Mouse (Mus musculus): ENCODE measurements at regions not wholly inside any gene's neighbourhood (a gene's known extent, or its start where the extent isn't known, plus 50 kb on each side); places are given as distances from the start of the nearest gene placed in this dataset.

- H3K4me2 ChIP-seq (ENCODE audit: low read depth, severe bottlenecking) = no peak overlapping the region
- no peaks in the 10 kb centered on the region for H3K4me1 ChIP-seq (ENCODE audit: control insufficient read depth, insufficient read depth, low read length)
- DNase-seq (ENCODE audit: low spot score) = no peak
- H3K36me3 ChIP-seq (ENCODE audit: control insufficient read depth, insufficient read depth, low read length) = no peaks in the 10 kb centered on the region
- H3K4me3 ChIP-seq (ENCODE audit: low read depth, low read length) = no peak overlapping the region
- H3K27ac ChIP-seq (replicated peaks; ENCODE audit: low read depth, low read length) = no peak overlapping the region
- no peak for ATAC-seq (ENCODE audit: insufficient number of reproducible peaks, low FRiP score, low TSS enrichment, low read depth)
- H3K9ac ChIP-seq (ENCODE audit: low read length) = no peak overlapping the region
- H3K27me3 ChIP-seq (ENCODE audit: control insufficient read depth, insufficient read depth, low read length) = no peaks in the 10 kb centered on the region
- WGBS = 86% methylated on average over 2 of the region's 2 CpGs
- H3K9me3 ChIP-seq (ENCODE audit: control insufficient read depth, low read length) = no peaks in the 10 kb centered on the region
These were observed 663.3 kb upstream of the Atxn7l3b start for GRCm38 (mm10) chr10:113592126-113592525.

GRCm38 (mm10) chr10:113570270-113570669, 641.5 kb upstream of the Atxn7l3b start:
- 94% methylated on average over 1 of the region's 1 CpGs for WGBS
- Histone ChIP-seq H3K27ac (replicated peaks; ENCODE audit: low read depth, low read length) (no peak overlapping the region), H3K9ac (ENCODE audit: low read length) (no peak overlapping the region), H3K4me3 (ENCODE audit: low read depth, low read length) (no peak overlapping the region), H3K9me3 (ENCODE audit: control insufficient read depth, low read length) (no peaks in the 10 kb centered on the region), H3K27me3 (ENCODE audit: control insufficient read depth, insufficient read depth, low read length) (no peaks in the 10 kb centered on the region), H3K4me1 (ENCODE audit: control insufficient read depth, insufficient read depth, low read length) (no peaks in the 10 kb centered on the region), H3K36me3 (ENCODE audit: control insufficient read depth, insufficient read depth, low read length) (no peaks in the 10 kb centered on the region), H3K4me2 (ENCODE audit: low read depth, severe bottlenecking) (no peak overlapping the region)
- no peak for ATAC-seq (ENCODE audit: insufficient number of reproducible peaks, low FRiP score, low TSS enrichment, low read depth)
- DNase-seq (ENCODE audit: low spot score) = no peak

Data from limb, embryonic 11.5 days (tissue).